Mouse (Mus musculus) hindbrain, embryonic 10.5 days (tissue): ENCODE measurements around the gene Fkrp. TPM values are rescaled to one million over a fixed set of nuclear protein-coding genes. Genes with fewer than 3 reads are reported as not detected.

Experiments used
- DNase-seq: peaks from one replicate; pipeline ENCODE4 v3.0.0-alpha.2; 2017; ENCODE audit warnings: low spot score
- H3K27ac ChIP-seq: fragments of 300-500 bp; sonication (generic); 2 replicates; pipeline ENCODE4 v1.5.1; 2016; ENCODE audit warnings: mild to moderate bottlenecking, moderate library complexity
- H3K27me3 ChIP-seq: fragments of 300-500 bp; sonication (generic); 2 replicates; pipeline ENCODE4 v1.6.1; 2016; ENCODE audit warnings: mild to moderate bottlenecking; ENCODE audit not compliant: poor library complexity, insufficient read depth, severe bottlenecking
- H3K36me3 ChIP-seq: fragments of 300-500 bp; sonication (generic); 2 replicates; pipeline ENCODE4 v1.6.1; 2016; ENCODE audit warnings: mild to moderate bottlenecking, moderate library complexity
- H3K4me1 ChIP-seq: fragments of 300-500 bp; sonication (generic); replicated peaks from 2 replicates; pipeline ENCODE4 v1.6.1; 2016; ENCODE audit warnings: mild to moderate bottlenecking
- H3K4me3 ChIP-seq: fragments of 300-500 bp; sonication (generic); 2 replicates; pipeline ENCODE4 v1.5.1; 2016; ENCODE audit warnings: mild to moderate bottlenecking, moderate library complexity
- H3K9me3 ChIP-seq: fragments of 300-500 bp; sonication (generic); 2 replicates; pipeline ENCODE4 v1.6.1; 2016; ENCODE audit warnings: mild to moderate bottlenecking, moderate library complexity
- WGBS: fragments of 180-500 bp; shearing (Covaris S2); methylation state at CpG from one replicate; pipeline ENCODE4 v1.1.7; 2016; 5-methylcytosine and 5-hydroxymethylcytosine counted together
- polyA plus RNA-seq: library from polyadenylated mRNA; unstranded; fragments of >200 nt; fragmentation: Nextera tagmentation; extraction: Ambion mirVana; gene quantifications from 2 replicates; pipeline ENCODE4 v1.2.1, GENCODE M21; 2016

Fkrp gene
- polyA plus RNA-seq, 1 experiment from 2014 or later, result 29.3 TPM

GRCm38 (mm10) chr7:16807936-16808335 is 8.6 kb downstream of the Fkrp start:
- no peak for DNase-seq
- Histone ChIP-seq H3K9me3 (no peaks in the 10 kb centered on the region), H3K4me1 (peaks cover 25% of the 10 kb centered on the region), H3K27ac (no peak overlapping the region), H3K4me3 (no peak overlapping the region), H3K27me3 (peaks cover 31% of the 10 kb centered on the region), H3K36me3 (peaks cover 50% of the 10 kb centered on the region)
- WGBS, result 91% methylated on average over 9 of the region's 9 CpGs

- Histone ChIP-seq H3K9me3 (no peaks in the 10 kb centered on the region), H3K27ac (no peak overlapping the region), H3K27me3 (no peaks in the 10 kb centered on the region), H3K4me1 (0 out of 2 replicates have a peak, but pooled peaks cover 4% of the 10 kb centered on the region), H3K36me3 (peaks cover 33% of the 10 kb centered on the region), H3K4me3 (no peak overlapping the region)
- DNase-seq, result peak; percentile 30
- WGBS, result 35% methylated on average over 8 of the region's 8 CpGs
Measured at GRCm38 (mm10) chr7:16804409-16805028, 12.0 kb downstream of the Fkrp start.

- H3K36me3 ChIP-seq, result peaks cover 72% of the 10 kb centered on the region
- H3K4me1 ChIP-seq, result no peaks in the 10 kb centered on the region
- no peak overlapping the region for H3K4me3 ChIP-seq
- DNase-seq, result no peak
- no peaks in the 10 kb centered on the region for H3K27me3 ChIP-seq
- H3K27ac ChIP-seq, result no peak overlapping the region
- 94% methylated on average over 5 of the region's 5 CpGs for WGBS
- no peaks in the 10 kb centered on the region for H3K9me3 ChIP-seq
Measured at GRCm38 (mm10) chr7:16794886-16795285, 21.6 kb downstream of the Fkrp start.

GRCm38 (mm10) chr7:16793010-16793725 is 23.4 kb downstream of the Fkrp start:
- Histone ChIP-seq H3K9me3 (no peaks in the 10 kb centered on the region), H3K27ac (no peak overlapping the region), H3K4me3 (no peak overlapping the region), H3K36me3 (peaks cover 79% of the 10 kb centered on the region), H3K4me1 (no peaks in the 10 kb centered on the region), H3K27me3 (no peaks in the 10 kb centered on the region)
- WGBS, result 92% methylated on average over 19 of the region's 19 CpGs
- DNase-seq, result no peak

- Histone ChIP-seq H3K36me3 (peaks cover 78% of the 10 kb centered on the region), H3K27ac (no peak overlapping the region), H3K4me3 (no peak overlapping the region), H3K27me3 (no peaks in the 10 kb centered on the region), H3K4me1 (no peaks in the 10 kb centered on the region), H3K9me3 (no peaks in the 10 kb centered on the region)
- no peak for DNase-seq
- WGBS, result 82% methylated on average over 5 of the region's 5 CpGs
Measured at GRCm38 (mm10) chr7:16792316-16792715, 24.2 kb downstream of the Fkrp start.

GRCm38 (mm10) chr7:16785541-16786083 is 30.9 kb downstream of the Fkrp start:
- H3K4me1 ChIP-seq, result peaks cover 48% of the 10 kb centered on the region
- WGBS, result 95% methylated on average over 8 of the region's 8 CpGs
- no peaks in the 10 kb centered on the region for H3K27me3 ChIP-seq
- H3K27ac ChIP-seq, result no peak overlapping the region
- DNase-seq, result no peak
- H3K9me3 ChIP-seq, result no peaks in the 10 kb centered on the region
- H3K4me3 ChIP-seq, result no peak overlapping the region
- peaks cover 49% of the 10 kb centered on the region for H3K36me3 ChIP-seq

GRCm38 (mm10) chr7:16784498-16784976 is 32.0 kb downstream of the Fkrp start:
- Histone ChIP-seq H3K4me1 (peaks cover 48% of the 10 kb centered on the region), H3K27ac (0 out of 2 replicates have a peak overlapping the region, but pooled peaks have one; percentile 18), H3K9me3 (no peaks in the 10 kb centered on the region), H3K4me3 (peak overlapping the region; percentile 91), H3K36me3 (peaks cover 39% of the 10 kb centered on the region), H3K27me3 (no peaks in the 10 kb centered on the region)
- no peak for DNase-seq
- 74% methylated on average over 10 of the region's 10 CpGs for WGBS

GRCm38 (mm10) chr7:16783758-16784415 is 32.6 kb downstream of the Fkrp start:
- Histone ChIP-seq H3K4me3 (peak overlapping the region; percentile 91), H3K36me3 (peaks cover 33% of the 10 kb centered on the region), H3K27me3 (no peaks in the 10 kb centered on the region), H3K9me3 (no peaks in the 10 kb centered on the region), H3K27ac (peak overlapping the region; percentile 87), H3K4me1 (peaks cover 48% of the 10 kb centered on the region)
- 51% methylated on average over 17 of the region's 17 CpGs for WGBS
- DNase-seq, result no peak

GRCm38 (mm10) chr7:16783224-16783688 is 33.3 kb downstream of the Fkrp start:
- Histone ChIP-seq H3K36me3 (peaks cover 26% of the 10 kb centered on the region), H3K4me1 (peaks cover 48% of the 10 kb centered on the region), H3K4me3 (peak overlapping the region; percentile 91), H3K9me3 (no peaks in the 10 kb centered on the region), H3K27me3 (no peaks in the 10 kb centered on the region), H3K27ac (peak overlapping the region; percentile 87)
- 19% methylated on average over 10 of the region's 10 CpGs for WGBS
- no peak for DNase-seq

- no peak for DNase-seq
- Histone ChIP-seq H3K27me3 (no peaks in the 10 kb centered on the region), H3K27ac (peak overlapping the region; percentile 87), H3K4me1 (peaks cover 48% of the 10 kb centered on the region), H3K9me3 (0 out of 2 replicates have a peak, but pooled peaks cover 2% of the 10 kb centered on the region), H3K36me3 (peaks cover 20% of the 10 kb centered on the region), H3K4me3 (peak overlapping the region; percentile 91)
- WGBS, result 1% methylated on average over 11 of the region's 11 CpGs
Measured at GRCm38 (mm10) chr7:16782555-16783125, 33.9 kb downstream of the Fkrp start.

- H3K9me3 ChIP-seq, result 0 out of 2 replicates have a peak, but pooled peaks cover 2% of the 10 kb centered on the region
- under 1% methylated on average over 60 of the region's 60 CpGs for whole genome bisulfite sequencing
- DNase-seq, result peak; percentile 56
- peak overlapping the region; percentile 91 for H3K4me3 ChIP-seq
- peaks cover 48% of the 10 kb centered on the region for H3K4me1 ChIP-seq
- peaks cover 16% of the 10 kb centered on the region for H3K36me3 ChIP-seq
- no peaks in the 10 kb centered on the region for H3K27me3 ChIP-seq
- H3K27ac ChIP-seq, result peak overlapping the region; percentile 87
Measured at GRCm38 (mm10) chr7:16781816-16782554, 34.5 kb downstream of the Fkrp start.

GRCm38 (mm10) chr7:16781555-16781815 is 35.0 kb downstream of the Fkrp start:
- Histone ChIP-seq H3K36me3 (peaks cover 12% of the 10 kb centered on the region), H3K4me3 (peak overlapping the region; percentile 91), H3K9me3 (0 out of 2 replicates have a peak, but pooled peaks cover 2% of the 10 kb centered on the region), H3K27me3 (no peaks in the 10 kb centered on the region), H3K27ac (peak overlapping the region; percentile 87), H3K4me1 (peaks cover 48% of the 10 kb centered on the region)
- DNase-seq, result no peak
- under 1% methylated on average over 10 of the region's 10 CpGs for WGBS
